Mouse (Mus musculus) midbrain, embryonic 15.5 days (tissue): ENCODE results near the gene Gabpb1. TPM values are rescaled to one million over a fixed set of nuclear protein-coding genes. Genes with fewer than 3 reads are reported as not detected.

Experiments used
- polyA plus RNA-seq: library from polyadenylated mRNA; unstranded; fragments of >200 nt; fragmentation: Nextera tagmentation; extraction: Ambion mirVana; gene quantifications from 2 replicates; pipeline ENCODE4 v1.2.1, GENCODE M21; 2015

Gabpb1 gene
- polyA plus RNA-seq, 1 experiment from 2014 or later, result 44.1 TPM

Other genes with a start within 250 kb of the Gabpb1 start
- 0.10 and 0.25 TPM in 2 replicates for gene Atp8b4, start 175.7 kb downstream of the Gabpb1 start, polyA plus RNA-seq
- 12.7 and 13.0 TPM in 2 replicates for gene Slc27a2, start 123.9 kb downstream of the Gabpb1 start, polyA plus RNA-seq
- 1.5 and 1.8 TPM in 2 replicates for gene Hdc, start 57.0 kb downstream of the Gabpb1 start, polyA plus RNA-seq
- gene Usp8, start 31.0 kb upstream of the Gabpb1 start, polyA plus RNA-seq, result 28.1 and 28.4 TPM in 2 replicates
- 2.1 and 2.3 TPM in 2 replicates for gene Usp50, start 107.1 kb upstream of the Gabpb1 start, polyA plus RNA-seq
- 33.8 and 40.0 TPM in 2 replicates for gene Trpm7, start 199.9 kb upstream of the Gabpb1 start, polyA plus RNA-seq